Mouse (Mus musculus): Measurements from ENCODE around the gene 2210016L21Rik. TPM values are rescaled to one million over a fixed set of nuclear protein-coding genes. Genes with fewer than 3 reads are reported as not detected.
"Not testable (repeated sequence)": the region's sequence is repeated elsewhere in the genome, so short reads cannot be mapped to it uniquely, and the experiment has no call there.

2210016L21Rik gene
- polyA plus RNA-seq, 1 experiment from 2014 or later = 90.5 TPM

DNA sequence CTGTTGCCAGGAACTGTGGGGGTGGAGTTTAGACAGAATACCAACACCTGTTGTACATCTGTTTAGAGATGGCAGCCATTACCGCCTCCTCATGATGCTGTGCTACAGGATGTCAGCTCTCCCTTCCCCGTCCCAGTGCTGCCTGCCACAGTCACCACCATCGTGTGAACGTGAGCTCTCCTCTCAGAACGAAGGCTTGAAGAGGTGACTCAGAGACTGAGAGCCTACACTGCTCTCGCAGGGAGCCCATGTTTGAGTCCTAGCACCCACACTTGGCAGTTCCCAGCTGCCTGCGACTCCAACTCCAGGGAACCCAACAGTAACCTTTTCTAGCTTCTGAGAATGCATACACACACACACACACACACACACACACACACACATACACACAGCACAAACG, 27.1 kb upstream of the 2210016L21Rik start:
- Histone ChIP-seq H3K9ac (ENCODE audit: low read length) (no peak overlapping the region), H3K4me3 (ENCODE audit: low read depth, low read length) (no peak overlapping the region), H3K4me1 (ENCODE audit: control insufficient read depth, insufficient read depth, low read length) (no peaks in the 10 kb centered on the region), H3K36me3 (ENCODE audit: control insufficient read depth, insufficient read depth, low read length) (no peaks in the 10 kb centered on the region), H3K4me2 (ENCODE audit: low read length) (no peak overlapping the region), H3K27me3 (replicated peaks; ENCODE audit: control insufficient read depth, insufficient read depth, low read length) (no peaks in the 10 kb centered on the region), H3K27ac (ENCODE audit: low read depth, low read length) (no peak overlapping the region), H3K9me3 (replicated peaks; ENCODE audit: control insufficient read depth, low read length) (no peaks in the 10 kb centered on the region)
- ATAC-seq (no peak), DNase-seq (ENCODE audit: low spot score) (no peak)
- WGBS = 83% methylated on average over 8 of the region's 8 CpGs

DNA sequence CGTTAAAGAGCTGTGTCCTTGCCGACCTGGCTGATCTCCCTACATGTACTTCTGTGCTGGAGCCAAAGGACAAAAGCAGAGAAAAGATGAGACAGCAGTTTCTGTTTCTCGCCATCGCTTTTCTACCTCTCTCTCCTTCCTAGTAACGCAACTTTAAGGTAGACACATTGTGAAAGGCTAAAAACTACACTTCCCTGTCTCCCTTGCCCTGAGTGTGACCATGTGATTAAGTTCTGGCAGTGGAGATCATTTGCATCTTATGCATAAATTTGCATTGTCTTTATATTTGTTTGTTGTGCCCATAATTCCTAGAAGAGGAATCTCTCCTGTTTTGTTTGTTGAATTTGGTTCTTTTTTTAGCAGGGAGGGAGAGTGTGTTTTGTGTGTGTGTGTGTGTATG, 26.1 kb upstream of the 2210016L21Rik start:
- Histone ChIP-seq H3K4me1 (ENCODE audit: control insufficient read depth, insufficient read depth, low read length) (no peaks in the 10 kb centered on the region), H3K9me3 (replicated peaks; ENCODE audit: control insufficient read depth, low read length) (no peaks in the 10 kb centered on the region), H3K4me3 (ENCODE audit: low read depth, low read length) (no peak overlapping the region), H3K27ac (ENCODE audit: low read depth, low read length) (no peak overlapping the region), H3K4me2 (ENCODE audit: low read length) (no peak overlapping the region), H3K36me3 (ENCODE audit: control insufficient read depth, insufficient read depth, low read length) (no peaks in the 10 kb centered on the region), H3K9ac (ENCODE audit: low read length) (no peak overlapping the region), H3K27me3 (replicated peaks; ENCODE audit: control insufficient read depth, insufficient read depth, low read length) (no peaks in the 10 kb centered on the region)
- DNase-seq (ENCODE audit: low spot score) (no peak), ATAC-seq (no peak)
- 71% methylated on average over 5 of the region's 5 CpGs for WGBS

DNA sequence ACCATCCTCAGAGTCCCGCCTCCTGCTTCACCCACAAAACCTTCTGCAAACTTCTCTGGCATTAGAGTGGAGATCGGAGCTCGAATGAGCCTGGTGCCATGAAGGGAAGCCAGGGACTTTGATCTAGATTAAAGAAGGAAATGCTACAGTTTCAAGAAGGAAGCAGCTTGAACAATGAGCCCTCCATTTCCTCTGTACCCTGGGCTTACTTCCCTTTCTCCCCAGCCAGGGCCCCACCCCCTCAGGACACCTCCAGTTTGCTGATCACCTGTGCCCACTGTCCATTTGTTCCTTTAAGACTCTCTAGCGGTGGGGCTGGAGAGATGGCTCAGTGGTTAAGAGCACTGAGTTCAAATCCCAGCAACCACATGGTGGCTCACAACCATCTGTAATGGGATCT, 25.2 kb upstream of the 2210016L21Rik start:
- Histone ChIP-seq H3K36me3 (ENCODE audit: control insufficient read depth, insufficient read depth, low read length) (no peaks in the 10 kb centered on the region), H3K4me2 (ENCODE audit: low read length) (no peak overlapping the region), H3K9ac (ENCODE audit: low read length) (no peak overlapping the region), H3K4me1 (ENCODE audit: control insufficient read depth, insufficient read depth, low read length) (no peaks in the 10 kb centered on the region), H3K4me3 (ENCODE audit: low read depth, low read length) (no peak overlapping the region), H3K27me3 (replicated peaks; ENCODE audit: control insufficient read depth, insufficient read depth, low read length) (no peaks in the 10 kb centered on the region), H3K27ac (ENCODE audit: low read depth, low read length) (no peak overlapping the region), H3K9me3 (replicated peaks; ENCODE audit: control insufficient read depth, low read length) (no peaks in the 10 kb centered on the region)
- no peak for DNase-seq (ENCODE audit: low spot score)
- WGBS = 76% methylated on average over 4 of the region's 4 CpGs
- ATAC-seq = no peak

DNA sequence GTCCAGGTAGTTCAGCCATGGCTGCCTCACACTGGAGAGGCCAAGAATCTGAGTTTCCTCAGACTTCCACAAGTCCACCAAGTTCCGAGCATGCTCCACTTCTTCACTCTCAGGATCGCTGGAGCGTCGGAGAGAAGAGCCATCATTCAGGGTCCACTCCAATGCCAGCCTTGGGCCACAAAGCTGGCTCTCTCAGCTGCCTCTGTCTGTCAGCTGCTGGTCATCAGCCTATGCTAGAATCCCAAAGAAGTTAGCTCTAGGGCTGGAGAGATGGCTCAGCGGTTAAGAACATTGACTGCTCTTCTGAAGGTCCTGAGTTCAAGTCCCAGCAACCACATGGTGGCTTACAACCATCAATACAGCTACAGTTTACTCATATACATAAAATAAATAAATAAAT, 24.6 kb upstream of the 2210016L21Rik start:
- not testable (repeated sequence) for ATAC-seq; H3K4me3 ChIP-seq (ENCODE audit: low read depth, low read length); H3K36me3 ChIP-seq (ENCODE audit: control insufficient read depth, insufficient read depth, low read length); H3K27ac ChIP-seq (ENCODE audit: low read depth, low read length); H3K9me3 ChIP-seq (replicated peaks; ENCODE audit: control insufficient read depth, low read length); H3K4me1 ChIP-seq (ENCODE audit: control insufficient read depth, insufficient read depth, low read length); DNase-seq (ENCODE audit: low spot score); H3K9ac ChIP-seq (ENCODE audit: low read length); H3K4me2 ChIP-seq (ENCODE audit: low read length); H3K27me3 ChIP-seq (replicated peaks; ENCODE audit: control insufficient read depth, insufficient read depth, low read length)
- 93% methylated on average over 5 of the region's 5 CpGs for WGBS

DNA sequence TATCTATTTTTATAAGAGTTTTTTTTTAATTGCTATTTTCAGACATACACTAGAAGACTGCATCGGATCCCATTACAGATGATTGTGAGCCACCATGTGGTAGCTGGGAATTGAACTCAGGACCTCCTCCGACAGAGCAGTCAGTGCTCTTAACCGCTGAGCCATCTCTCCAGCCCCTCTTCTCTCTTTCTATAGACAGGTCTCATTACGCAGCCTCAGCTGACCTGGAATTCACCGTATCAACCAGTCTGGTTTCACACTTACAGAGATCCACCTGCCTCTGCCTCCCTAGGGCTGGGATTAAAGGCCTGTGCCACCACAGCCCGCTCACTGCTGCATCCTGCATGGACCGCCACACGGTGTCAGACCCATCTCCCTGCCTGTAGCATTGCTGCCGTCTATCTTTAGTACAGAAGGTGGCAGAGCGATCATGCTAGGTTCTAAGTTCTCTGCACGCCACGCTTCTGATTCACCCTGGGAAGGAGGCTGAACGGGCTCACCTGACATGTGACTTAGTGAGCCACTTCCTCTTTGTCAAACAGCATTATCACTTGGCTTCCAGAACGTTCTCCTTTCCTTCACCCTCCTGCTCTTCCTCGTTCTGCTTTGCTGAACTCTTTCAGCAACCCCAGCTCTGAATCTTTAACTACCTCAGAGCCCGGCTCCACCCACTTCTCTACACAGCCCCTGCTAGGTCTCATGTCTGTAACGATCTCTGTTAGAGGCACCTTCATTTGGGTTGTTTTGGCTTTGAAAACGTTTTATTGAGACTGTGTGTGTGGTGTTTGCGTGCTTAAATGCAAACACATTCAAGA, 20.2 kb upstream of the 2210016L21Rik start:
- ATAC-seq (no peak), DNase-seq (ENCODE audit: low spot score) (no peak)
- Histone ChIP-seq H3K27me3 (replicated peaks; ENCODE audit: control insufficient read depth, insufficient read depth, low read length) (no peaks in the 10 kb centered on the region), H3K4me1 (ENCODE audit: control insufficient read depth, insufficient read depth, low read length) (no peaks in the 10 kb centered on the region), H3K9ac (ENCODE audit: low read length) (no peak overlapping the region), H3K9me3 (replicated peaks; ENCODE audit: control insufficient read depth, low read length) (peaks cover 3% of the 10 kb centered on the region; the same call in 1 of the 2 replicates), H3K4me3 (ENCODE audit: low read depth, low read length) (no peak overlapping the region), H3K27ac (ENCODE audit: low read depth, low read length) (no peak overlapping the region), H3K4me2 (ENCODE audit: low read length) (no peak overlapping the region), H3K36me3 (ENCODE audit: control insufficient read depth, insufficient read depth, low read length) (no peaks in the 10 kb centered on the region)
- 73% methylated on average over 19 of the region's 19 CpGs for WGBS

DNA sequence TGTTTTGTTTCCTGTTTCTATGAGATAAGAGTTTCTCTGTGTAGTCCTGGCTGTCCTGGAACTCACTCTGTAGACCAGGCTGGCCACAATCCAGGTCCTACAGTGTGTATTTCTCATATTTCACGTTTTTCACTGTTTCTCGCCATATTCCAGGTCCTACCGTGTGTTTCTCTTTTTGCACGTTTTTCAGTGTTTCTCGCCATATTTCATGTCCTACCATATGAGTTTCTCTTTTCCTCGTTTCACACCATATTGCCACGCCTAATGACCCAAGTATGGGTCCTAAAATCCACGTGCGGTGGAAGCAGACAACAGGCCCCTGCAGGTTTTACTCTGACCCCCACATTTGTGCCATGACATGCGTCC, 19.6 kb upstream of the 2210016L21Rik start:
- H3K4me2 ChIP-seq (ENCODE audit: low read length) = no peak overlapping the region
- no peak for ATAC-seq
- H3K27ac ChIP-seq (ENCODE audit: low read depth, low read length) = no peak overlapping the region

DNA sequence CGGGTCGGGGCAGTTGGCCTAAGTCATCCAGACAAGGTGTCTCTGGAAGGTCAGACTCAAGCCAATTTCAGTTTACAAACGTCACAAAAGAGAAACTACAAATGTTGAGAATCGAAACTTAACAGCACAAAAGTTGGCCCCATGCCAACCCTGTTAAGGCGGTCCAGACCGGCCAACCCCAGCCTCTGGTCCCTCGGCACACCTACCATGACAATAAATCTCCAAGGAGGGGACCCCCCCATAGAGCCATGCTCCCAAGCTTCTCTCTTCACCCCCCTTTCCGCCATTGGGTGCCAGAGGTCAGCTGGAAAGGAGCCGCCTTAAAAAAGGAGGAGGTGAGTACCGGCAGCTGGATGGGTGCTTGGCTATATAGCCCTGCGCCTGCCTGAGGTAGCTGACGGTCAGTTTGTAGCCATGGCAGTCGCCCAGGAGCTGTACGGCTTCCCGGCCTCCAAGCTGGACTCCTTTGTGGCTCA, 18.9 kb upstream of the 2210016L21Rik start, which contains the start of gene Oasl1:
Oasl1 (plus strand) TSS at position 243 of the 476 bp plus-strand sequence.
- Histone ChIP-seq H3K4me3 (ENCODE audit: low read depth, low read length) (no peak within 1 kb of the TSS), H3K4me2 (ENCODE audit: low read length) (peak within 1 kb of the TSS; percentile 20), H3K4me1 (ENCODE audit: control insufficient read depth, insufficient read depth, low read length) (no peaks in the 10 kb centered on the region), H3K9me3 (replicated peaks; ENCODE audit: control insufficient read depth, low read length) (peaks cover 3% of the 10 kb centered on the region; the same call in 1 of the 2 replicates), H3K36me3 (ENCODE audit: control insufficient read depth, insufficient read depth, low read length) (no peaks in the 10 kb centered on the region), H3K27ac (ENCODE audit: low read depth, low read length) (no peak within 1 kb of the TSS), H3K9ac (ENCODE audit: low read length) (no peak within 1 kb of the TSS), H3K27me3 (replicated peaks; ENCODE audit: control insufficient read depth, insufficient read depth, low read length) (no peaks in the 10 kb centered on the region)
- no peak for ATAC-seq
- 39% methylated on average over 15 of the region's 15 CpGs for WGBS
- peak; percentile 29 for DNase-seq (ENCODE audit: low spot score)

More for the DNA sequence above, 19.6 kb upstream of the 2210016L21Rik start:
- Histone ChIP-seq H3K4me3 (ENCODE audit: low read depth, low read length) (no peak overlapping the region), H3K36me3 (ENCODE audit: control insufficient read depth, insufficient read depth, low read length) (no peaks in the 10 kb centered on the region), H3K9me3 (replicated peaks; ENCODE audit: control insufficient read depth, low read length) (peaks cover 3% of the 10 kb centered on the region; the same call in 1 of the 2 replicates), H3K27me3 (replicated peaks; ENCODE audit: control insufficient read depth, insufficient read depth, low read length) (no peaks in the 10 kb centered on the region), H3K4me1 (ENCODE audit: control insufficient read depth, insufficient read depth, low read length) (no peaks in the 10 kb centered on the region), H3K9ac (ENCODE audit: low read length) (no peak overlapping the region)
- no peak for DNase-seq (ENCODE audit: low spot score)
- 67% methylated on average over 10 of the region's 10 CpGs for WGBS

DNA sequence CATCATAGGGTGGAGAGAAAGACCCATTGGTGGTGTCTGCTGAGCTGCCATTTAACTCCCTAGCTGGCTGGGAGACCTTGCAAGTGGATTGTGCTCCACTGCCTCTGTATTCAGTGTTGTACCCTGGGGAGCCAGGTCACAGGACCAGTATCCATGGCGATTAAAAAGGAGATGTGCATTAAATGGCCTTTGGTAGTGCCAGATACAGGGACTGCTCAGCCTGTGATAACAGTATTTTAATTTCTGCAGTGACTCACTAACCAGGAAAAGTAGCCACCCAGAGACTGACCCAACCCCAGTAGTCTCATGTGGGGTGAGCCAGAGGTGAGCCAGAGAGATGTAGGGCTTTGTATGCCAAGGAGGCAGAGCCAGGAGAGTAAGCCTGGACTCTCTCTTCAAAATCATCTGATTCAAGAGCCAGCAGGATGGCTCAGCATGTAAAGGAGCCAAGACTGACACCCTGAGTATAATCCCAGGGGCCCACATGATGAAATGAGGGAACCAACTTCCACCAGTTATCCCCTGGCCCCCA, 15.7 kb upstream of the 2210016L21Rik start:
- WGBS = 82% methylated on average over 1 of the region's 1 CpGs
- DNase-seq (ENCODE audit: low spot score) (no peak), ATAC-seq (no peak)

DNA sequence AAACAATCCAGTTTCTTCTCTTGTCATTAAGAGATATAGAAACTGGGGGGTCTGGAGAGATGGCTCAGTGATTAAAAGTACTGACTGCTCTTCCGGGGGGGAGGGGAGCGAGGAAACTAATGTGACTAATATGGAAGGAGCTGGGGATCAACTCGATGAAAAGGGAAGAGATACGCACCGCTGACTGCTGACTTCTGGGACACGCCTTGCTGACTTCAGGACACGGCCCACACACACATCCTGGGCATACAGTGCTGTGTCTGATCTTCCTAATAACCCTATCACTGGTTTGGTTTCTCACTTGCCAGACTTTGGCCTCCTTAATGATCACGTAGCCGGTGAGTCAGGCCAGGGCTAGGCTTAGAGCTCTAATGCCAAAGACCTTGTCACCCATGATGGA, 15.2 kb upstream of the 2210016L21Rik start:
- Histone ChIP-seq H3K4me2 (ENCODE audit: low read length) (no peak overlapping the region), H3K36me3 (ENCODE audit: control insufficient read depth, insufficient read depth, low read length) (no peaks in the 10 kb centered on the region), H3K27ac (ENCODE audit: low read depth, low read length) (no peak overlapping the region), H3K4me1 (ENCODE audit: control insufficient read depth, insufficient read depth, low read length) (no peaks in the 10 kb centered on the region), H3K9ac (ENCODE audit: low read length) (no peak overlapping the region), H3K4me3 (ENCODE audit: low read depth, low read length) (no peak overlapping the region), H3K9me3 (replicated peaks; ENCODE audit: control insufficient read depth, low read length) (peaks cover 3% of the 10 kb centered on the region; the same call in 1 of the 2 replicates), H3K27me3 (replicated peaks; ENCODE audit: control insufficient read depth, insufficient read depth, low read length) (no peaks in the 10 kb centered on the region)
- no peak for DNase-seq (ENCODE audit: low spot score)
- no peak for ATAC-seq
- 87% methylated on average over 9 of the region's 9 CpGs for WGBS

More for the DNA sequence above, 15.7 kb upstream of the 2210016L21Rik start:
- Histone ChIP-seq H3K9me3 (replicated peaks; ENCODE audit: control insufficient read depth, low read length) (peaks cover 3% of the 10 kb centered on the region; the same call in 1 of the 2 replicates), H3K27me3 (replicated peaks; ENCODE audit: control insufficient read depth, insufficient read depth, low read length) (no peaks in the 10 kb centered on the region), H3K4me3 (ENCODE audit: low read depth, low read length) (no peak overlapping the region), H3K36me3 (ENCODE audit: control insufficient read depth, insufficient read depth, low read length) (no peaks in the 10 kb centered on the region), H3K4me1 (ENCODE audit: control insufficient read depth, insufficient read depth, low read length) (no peaks in the 10 kb centered on the region), H3K4me2 (ENCODE audit: low read length) (no peak overlapping the region), H3K9ac (ENCODE audit: low read length) (no peak overlapping the region), H3K27ac (ENCODE audit: low read depth, low read length) (no peak overlapping the region)

Data from forebrain, embryonic 14.5 days (tissue).